Mouse (Mus musculus) myocyte (in vitro differentiated cells): ENCODE measurements around the gene Cdt1.

Experiments used
- E2F4 ChIP-seq: IDR thresholded peaks from one replicate; pipeline ENCODE4 v1.6.1; 2011; ENCODE audit warnings: mild to moderate bottlenecking, control low read depth, moderate library complexity; ENCODE audit not compliant: insufficient read depth
- MAX ChIP-seq: IDR thresholded peaks from one replicate; pipeline ENCODE4 v1.6.1; 2011; ENCODE audit warnings: low read depth, mild to moderate bottlenecking, control low read depth
- MYOD1 ChIP-seq, 3 experiments: IDR thresholded peaks; one replicate each; pipeline ENCODE4 v1.6.1; 2011; ENCODE audit warnings: control low read depth in 2 of 3, low read depth in 2 of 3, mild to moderate bottlenecking in 2 of 3, moderate library complexity in 1 of 3; ENCODE audit not compliant: insufficient read length in 2 of 3, control insufficient read depth in 1 of 3
- POLR2A ChIP-seq: IDR thresholded peaks from one replicate; pipeline ENCODE4 v1.6.1; 2011; ENCODE audit warnings: low read depth, mild to moderate bottlenecking, control low read depth, moderate library complexity; ENCODE audit not compliant: insufficient read length
- TCF12 ChIP-seq: IDR thresholded peaks from one replicate; pipeline ENCODE4 v1.6.1; 2011; ENCODE audit warnings: mild to moderate bottlenecking, control low read depth; ENCODE audit not compliant: poor library complexity, insufficient read depth, severe bottlenecking

DNA sequence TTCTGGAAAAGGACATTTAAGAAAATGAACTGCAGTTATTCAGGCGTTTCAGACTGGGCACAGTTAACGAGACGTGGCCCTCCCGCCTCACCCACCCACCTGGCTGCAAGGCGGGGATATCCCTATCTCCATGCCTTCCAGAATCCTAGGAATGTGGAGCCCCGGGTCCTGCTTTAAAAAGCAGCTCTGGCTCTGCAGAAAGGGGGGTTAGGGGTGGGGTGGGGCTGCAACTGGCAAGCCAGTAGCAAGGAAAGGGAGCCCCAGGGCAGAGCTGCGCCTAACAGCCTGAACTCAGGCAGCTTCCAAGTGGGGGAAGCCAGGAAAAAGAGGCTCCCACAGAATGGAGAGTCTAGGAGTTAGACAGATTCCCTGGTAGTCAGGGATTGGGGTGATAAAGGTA is 11.4 kb downstream of the Cdt1 start:
- TF ChIP-seq POLR2A (no peak), MAX (no peak), E2F4 (no peak), MYOD1 (IDR thresholded peaks at IDR 0.05; ENCODE audit: control insufficient read depth in 1 of 3, insufficient read length in 2 of 3, low read depth in 2 of 3) (no peak), TCF12 (no peak)
